Mouse (Mus musculus) forebrain, embryonic 11.5 days (tissue): ENCODE results near the gene Rasgef1c. TPM values are rescaled to one million over a fixed set of nuclear protein-coding genes. Genes with fewer than 3 reads are reported as not detected.

Experiments
- ATAC-seq: fragments of 200-750 bp; cut with Nextera tagmentation; replicated peaks from 2 replicates; pipeline ENCODE4 v1.8.0; 2017; ENCODE audit warnings: moderate TSS enrichment; ENCODE audit not compliant: low FRiP score
- DNase-seq: peaks from one replicate; pipeline ENCODE4 v3.0.0-alpha.2; 2017; ENCODE audit warnings: low spot score
- H3K27ac ChIP-seq: fragments of 300-500 bp; sonication (generic); 2 replicates; pipeline ENCODE4 v1.5.1; 2014; ENCODE audit warnings: low read depth, low read length
- H3K27me3 ChIP-seq: fragments of 300-500 bp; sonication (generic); 2 replicates; pipeline ENCODE4 v1.6.1; 2014; ENCODE audit warnings: mild to moderate bottlenecking, low read length, mixed read lengths; ENCODE audit not compliant: control insufficient read depth, insufficient read depth
- H3K36me3 ChIP-seq: fragments of 300-500 bp; sonication (generic); 2 replicates; pipeline ENCODE4 v1.6.1; 2014; ENCODE audit warnings: mild to moderate bottlenecking, low read length, moderate library complexity, mixed read lengths; ENCODE audit not compliant: control insufficient read depth, insufficient read depth
- H3K4me1 ChIP-seq: fragments of 300-500 bp; sonication (generic); replicated peaks from 2 replicates; pipeline ENCODE4 v1.6.1; 2014; ENCODE audit warnings: low read length, mixed read lengths; ENCODE audit not compliant: control insufficient read depth, insufficient read depth
- H3K4me2 ChIP-seq: fragments of 300-500 bp; sonication (generic); 2 replicates; pipeline ENCODE4 v1.6.1; 2014; ENCODE audit warnings: low read depth, mild to moderate bottlenecking, low read length, moderate library complexity, mixed read lengths; ENCODE audit not compliant: severe bottlenecking
- H3K4me3 ChIP-seq: fragments of 300-500 bp; sonication (generic); 2 replicates; pipeline ENCODE4 v1.5.1; 2014; ENCODE audit warnings: low read depth, low read length
- H3K9ac ChIP-seq: fragments of 300-500 bp; sonication (generic); 2 replicates; pipeline ENCODE4 v1.6.1; 2014; ENCODE audit warnings: low read length
- H3K9me3 ChIP-seq: fragments of 300-500 bp; sonication (generic); 2 replicates; pipeline ENCODE4 v1.6.1; 2016; ENCODE audit warnings: low read length, mixed read lengths; ENCODE audit not compliant: control insufficient read depth
- WGBS: fragments of 180-500 bp; shearing (Covaris S2); extraction: QIAGEN DNeasy Blood & Tissue Kit; methylation state at CpG from one replicate; pipeline ENCODE4 v1.1.7; 2014; 5-methylcytosine and 5-hydroxymethylcytosine counted together
- polyA plus RNA-seq: library from polyadenylated mRNA; unstranded; fragments of >200 nt; fragmentation: Nextera tagmentation; extraction: Ambion mirVana; gene quantifications from 2 replicates; pipeline ENCODE4 v1.2.1, GENCODE M21; 2014

Gene Rasgef1c
- polyA plus RNA-seq, 1 experiment from 2014 or later = 1.2 TPM

DNA sequence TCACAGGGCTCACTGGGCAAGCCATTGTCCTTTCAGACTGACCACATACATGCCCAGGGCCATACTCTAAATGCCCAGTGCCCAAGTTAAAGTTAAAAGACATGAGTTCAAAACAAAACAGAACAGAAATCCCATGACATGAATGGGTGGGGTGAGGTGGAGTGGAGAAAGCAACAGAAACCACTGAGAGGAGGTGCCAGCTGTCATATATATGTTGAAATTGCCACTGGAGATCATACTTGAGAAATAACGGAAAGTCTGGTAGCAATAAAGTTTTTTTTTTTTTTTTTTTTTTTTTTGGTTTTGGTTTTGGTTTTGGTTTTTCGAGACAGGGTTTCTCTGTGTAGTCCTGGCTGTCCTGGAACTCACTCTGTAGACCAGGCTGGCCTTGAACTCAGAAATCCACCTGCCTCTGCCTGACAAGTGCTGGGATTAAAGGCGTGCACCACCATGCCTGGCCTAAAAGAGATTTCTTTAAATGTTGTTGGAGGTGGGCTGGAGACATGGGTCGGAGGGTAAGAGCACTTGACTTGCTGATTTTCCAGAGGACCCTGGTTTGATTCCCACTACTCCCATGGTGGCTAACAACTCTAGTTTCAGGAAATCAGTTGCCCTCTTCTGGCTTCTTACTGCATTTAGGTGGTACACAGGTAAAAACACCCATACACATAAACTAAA lies 82.4 kb downstream of the Rasgef1c start:
- H3K4me2 ChIP-seq = no peak overlapping the region
- DNase-seq (no peak), ATAC-seq (no peak)
- H3K9me3 ChIP-seq = no peaks in the 10 kb centered on the region
- no peak overlapping the region for H3K4me3 ChIP-seq
- no peaks in the 10 kb centered on the region for H3K36me3 ChIP-seq
- no peaks in the 10 kb centered on the region for H3K27me3 ChIP-seq
- H3K27ac ChIP-seq = no peak overlapping the region
- no peak overlapping the region for H3K9ac ChIP-seq
- WGBS = 82% methylated on average over 4 of the region's 4 CpGs
- no peaks in the 10 kb centered on the region for H3K4me1 ChIP-seq

DNA sequence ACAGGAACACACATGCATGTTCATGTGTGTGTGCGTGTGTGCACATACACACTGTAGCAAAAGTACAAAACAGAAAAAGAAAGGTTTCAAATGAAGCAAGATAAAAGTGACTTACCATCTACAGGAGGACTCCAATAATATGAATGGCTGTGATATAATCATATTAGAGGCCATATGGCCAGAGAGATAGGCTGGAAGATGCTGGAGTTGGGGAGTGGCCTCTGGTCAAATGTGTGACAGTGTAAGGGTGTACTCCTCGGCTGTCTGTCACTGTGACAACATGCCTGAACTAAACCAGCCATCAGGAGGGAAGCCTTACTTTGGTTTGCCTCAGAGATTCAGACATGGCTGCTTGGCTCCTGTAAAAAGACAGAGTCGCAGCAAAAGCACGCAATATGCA lies 83.4 kb downstream of the Rasgef1c start:
- DNase-seq (no peak), ATAC-seq (no peak)
- Histone ChIP-seq H3K27me3 (no peaks in the 10 kb centered on the region), H3K9ac (no peak overlapping the region), H3K4me2 (no peak overlapping the region), H3K4me3 (no peak overlapping the region), H3K27ac (no peak overlapping the region), H3K4me1 (no peaks in the 10 kb centered on the region), H3K36me3 (no peaks in the 10 kb centered on the region), H3K9me3 (no peaks in the 10 kb centered on the region)
- WGBS = 90% methylated on average over 4 of the region's 4 CpGs

DNA sequence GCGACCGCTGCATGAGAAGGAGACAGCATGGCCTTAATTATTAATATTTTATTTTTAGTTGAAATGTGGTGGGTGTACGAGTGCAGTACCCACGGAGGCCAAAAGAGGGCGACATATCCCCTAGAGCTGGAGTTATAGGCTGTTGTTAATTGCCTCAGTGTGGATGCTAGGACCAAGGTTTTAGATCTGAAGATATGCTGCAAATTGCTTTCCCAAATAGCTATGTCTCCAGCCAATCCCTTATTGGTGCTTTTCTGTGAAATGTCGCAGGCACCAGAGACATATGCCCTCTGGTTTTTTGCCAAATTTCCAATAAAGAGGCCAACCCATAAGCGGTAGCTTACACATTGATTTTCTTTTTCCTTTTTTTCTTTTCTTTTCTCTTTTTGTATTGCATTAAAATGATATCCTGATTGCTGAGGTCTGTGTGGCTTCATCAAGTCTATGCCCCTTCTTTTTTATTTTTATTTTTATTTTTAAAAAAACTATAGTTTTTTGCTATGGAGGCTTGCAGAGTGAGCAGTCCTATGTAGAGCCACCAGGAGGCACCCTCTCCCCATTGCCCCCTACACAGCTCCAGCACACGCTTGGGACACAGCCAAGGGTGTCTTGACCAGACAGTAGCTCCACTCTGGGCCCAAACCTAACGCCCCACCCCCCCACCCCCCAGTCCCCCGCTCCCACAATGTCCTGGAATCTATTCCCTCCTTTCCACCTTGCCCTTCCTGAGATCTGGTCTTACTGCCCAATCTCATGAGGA lies 84.8 kb downstream of the Rasgef1c start:
- H3K4me2 ChIP-seq = no peak overlapping the region
- no peak overlapping the region for H3K9ac ChIP-seq
- H3K4me1 ChIP-seq = no peaks in the 10 kb centered on the region
- H3K9me3 ChIP-seq = no peaks in the 10 kb centered on the region
- H3K4me3 ChIP-seq = no peak overlapping the region
- no peaks in the 10 kb centered on the region for H3K27me3 ChIP-seq
- ATAC-seq = peak; percentile 82
- no peaks in the 10 kb centered on the region for H3K36me3 ChIP-seq
- peak; percentile 75 for DNase-seq
- H3K27ac ChIP-seq = no peak overlapping the region
- 27% methylated on average over 10 of the region's 10 CpGs for WGBS

DNA sequence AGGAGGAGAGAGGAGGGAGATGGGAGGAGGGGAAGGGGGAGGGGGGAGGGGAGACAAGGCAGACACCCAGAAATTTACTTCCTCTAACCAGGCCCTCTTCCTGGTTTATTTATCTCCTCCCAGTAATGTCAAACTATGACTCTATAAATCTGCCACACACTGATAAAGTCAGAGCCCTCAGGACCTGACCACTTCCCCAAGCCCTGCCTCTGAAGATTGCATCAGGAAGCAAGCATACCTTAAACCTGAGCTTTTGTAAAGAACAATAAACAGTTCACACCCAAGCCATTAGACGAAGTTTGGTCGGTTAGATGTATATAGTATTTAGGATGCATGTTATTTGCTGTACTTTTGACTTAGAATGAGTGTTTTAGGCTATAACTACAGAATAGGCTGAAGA lies 92.9 kb downstream of the Rasgef1c start:
- Histone ChIP-seq H3K9me3 (no peaks in the 10 kb centered on the region), H3K4me1 (no peaks in the 10 kb centered on the region), H3K4me3 (no peak overlapping the region), H3K4me2 (no peak overlapping the region), H3K9ac (no peak overlapping the region), H3K27me3 (no peaks in the 10 kb centered on the region), H3K27ac (no peak overlapping the region), H3K36me3 (no peaks in the 10 kb centered on the region)
- ATAC-seq = no peak
- no peak for DNase-seq
- WGBS = 86% methylated on average over 2 of the region's 2 CpGs

DNA sequence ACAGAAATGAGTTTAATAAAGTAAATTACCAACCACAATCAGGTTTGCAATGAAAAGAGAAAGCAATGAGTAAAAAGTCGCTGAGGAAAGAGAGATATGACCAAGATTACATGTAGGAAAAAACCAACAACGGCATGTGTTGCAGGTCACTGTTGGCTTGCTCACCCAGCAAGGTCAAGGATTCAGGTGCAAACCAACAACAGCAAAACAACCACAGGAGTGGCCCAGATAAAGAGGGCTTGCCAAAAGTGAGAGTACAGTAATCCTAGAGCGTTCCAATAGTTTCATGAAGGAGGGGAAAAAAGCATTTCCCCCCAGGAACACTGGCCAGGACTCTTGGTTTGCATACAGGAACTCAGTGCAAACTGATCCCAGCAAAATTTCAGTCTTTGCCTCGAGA lies 94.8 kb downstream of the Rasgef1c start:
- no peaks in the 10 kb centered on the region for H3K4me1 ChIP-seq
- H3K9ac ChIP-seq = no peak overlapping the region
- H3K36me3 ChIP-seq = no peaks in the 10 kb centered on the region
- DNase-seq (no peak), ATAC-seq (no peak)
- no peaks in the 10 kb centered on the region for H3K9me3 ChIP-seq
- H3K4me3 ChIP-seq = no peak overlapping the region
- 78% methylated on average over 4 of the region's 4 CpGs for WGBS
- no peak overlapping the region for H3K4me2 ChIP-seq
- no peaks in the 10 kb centered on the region for H3K27me3 ChIP-seq
- no peak overlapping the region for H3K27ac ChIP-seq

DNA sequence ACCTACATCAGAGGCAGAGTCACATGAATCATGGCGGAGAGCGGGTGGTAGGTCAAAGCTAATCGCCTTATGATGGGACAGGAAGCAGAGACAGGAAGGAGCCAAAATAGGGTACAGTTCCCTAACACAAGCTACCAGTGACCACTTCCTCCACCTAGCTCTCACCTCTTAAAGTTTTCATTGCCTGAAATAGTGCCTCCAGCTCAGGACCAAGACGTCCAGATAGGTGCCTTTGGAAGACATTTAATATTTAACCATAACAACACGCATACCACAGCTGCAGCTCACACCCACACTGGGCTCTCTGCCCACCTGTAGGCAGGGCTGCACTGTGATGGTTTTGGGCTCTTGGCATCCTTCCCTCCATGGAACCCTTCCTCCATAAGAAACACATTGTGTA lies 95.7 kb downstream of the Rasgef1c start:
- H3K9me3 ChIP-seq = no peaks in the 10 kb centered on the region
- H3K4me3 ChIP-seq = no peak overlapping the region
- 94% methylated on average over 5 of the region's 5 CpGs for WGBS
- H3K4me2 ChIP-seq = no peak overlapping the region
- no peaks in the 10 kb centered on the region for H3K27me3 ChIP-seq
- no peaks in the 10 kb centered on the region for H3K4me1 ChIP-seq
- DNase-seq (no peak), ATAC-seq (no peak)
- H3K27ac ChIP-seq = no peak overlapping the region
- no peak overlapping the region for H3K9ac ChIP-seq
- no peaks in the 10 kb centered on the region for H3K36me3 ChIP-seq

DNA sequence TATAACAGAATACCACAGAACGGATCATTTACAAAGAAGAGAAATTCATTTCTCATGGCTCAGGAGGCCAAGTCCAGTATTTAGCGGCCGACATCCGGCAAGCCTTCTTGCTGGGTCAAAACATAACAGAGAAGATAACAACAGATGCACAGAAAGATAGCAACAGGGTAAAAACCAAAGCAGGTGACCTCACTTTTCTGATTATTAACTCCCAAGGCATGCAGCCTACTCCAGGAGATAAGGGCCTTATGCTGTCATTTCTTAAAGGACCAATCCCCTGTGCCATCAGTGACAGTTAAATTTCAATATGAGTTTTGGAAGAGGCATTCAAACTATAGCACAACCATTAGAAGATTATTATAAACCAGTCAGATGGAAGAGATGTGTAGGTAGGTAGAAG lies 101.2 kb downstream of the Rasgef1c start:
- DNase-seq = no peak
- ATAC-seq = no peak
- WGBS = 91% methylated on average over 4 of the region's 4 CpGs

DNA sequence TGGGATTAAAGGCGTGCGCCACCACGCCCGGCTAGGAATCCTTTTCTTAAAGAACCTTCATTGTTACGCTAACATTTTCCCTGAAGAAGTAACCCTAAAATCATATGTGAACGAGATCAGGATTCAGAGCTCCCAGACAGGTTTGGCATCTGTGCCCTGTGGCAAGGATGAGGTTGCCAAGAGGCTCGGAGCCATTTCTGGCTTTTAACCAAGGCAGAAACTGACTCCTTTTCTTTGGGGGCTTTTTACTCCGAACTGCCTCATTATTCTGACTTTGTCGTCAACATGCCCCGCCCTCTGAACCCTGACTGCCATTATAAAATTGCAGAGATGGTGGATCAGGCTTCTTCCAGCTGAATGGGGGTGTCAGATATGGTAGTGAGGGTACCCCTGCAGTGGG lies 106.1 kb downstream of the Rasgef1c start:
- ATAC-seq = no peak
- 73% methylated on average over 10 of the region's 10 CpGs for WGBS
- no peak for DNase-seq

More for the DNA sequence above, 101.2 kb downstream of the Rasgef1c start:
- Histone ChIP-seq H3K27ac (no peak overlapping the region), H3K4me1 (no peaks in the 10 kb centered on the region), H3K9ac (no peak overlapping the region), H3K36me3 (no peaks in the 10 kb centered on the region), H3K4me3 (no peak overlapping the region), H3K27me3 (no peaks in the 10 kb centered on the region), H3K4me2 (no peak overlapping the region), H3K9me3 (no peaks in the 10 kb centered on the region)

DNA sequence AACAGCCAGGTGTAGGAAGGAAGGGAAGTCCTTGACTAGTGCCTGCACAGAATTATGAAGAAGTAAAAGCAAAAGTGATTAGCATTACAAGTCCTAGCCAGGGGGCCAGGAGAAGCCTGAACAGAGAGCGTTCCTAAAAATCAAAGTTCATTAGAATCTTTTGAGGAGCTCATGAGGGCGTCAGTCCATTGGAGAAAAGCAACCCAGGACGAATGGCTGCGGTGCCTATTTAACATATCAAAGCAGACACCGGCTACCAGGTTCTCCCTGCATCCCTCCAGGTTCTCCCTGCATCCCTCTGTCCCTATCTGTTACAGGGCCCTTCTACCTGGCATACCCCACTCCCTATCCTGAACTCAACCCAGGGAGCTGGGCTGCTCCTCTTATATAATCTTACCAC lies 106.6 kb downstream of the Rasgef1c start:
- no peak overlapping the region for H3K27ac ChIP-seq
- no peak overlapping the region for H3K9ac ChIP-seq
- H3K4me1 ChIP-seq = no peaks in the 10 kb centered on the region
- DNase-seq (no peak), ATAC-seq (no peak)
- 14% methylated on average over 5 of the region's 5 CpGs for WGBS
- no peak overlapping the region for H3K4me2 ChIP-seq
- H3K4me3 ChIP-seq = no peak overlapping the region
- no peaks in the 10 kb centered on the region for H3K9me3 ChIP-seq
- no peaks in the 10 kb centered on the region for H3K27me3 ChIP-seq
- H3K36me3 ChIP-seq = no peaks in the 10 kb centered on the region

More for the DNA sequence above, 106.1 kb downstream of the Rasgef1c start:
- H3K4me3 ChIP-seq = no peak overlapping the region
- H3K36me3 ChIP-seq = no peaks in the 10 kb centered on the region
- no peak overlapping the region for H3K27ac ChIP-seq
- no peaks in the 10 kb centered on the region for H3K27me3 ChIP-seq
- H3K4me2 ChIP-seq = no peak overlapping the region
- H3K9me3 ChIP-seq = no peaks in the 10 kb centered on the region
- H3K9ac ChIP-seq = no peak overlapping the region
- no peaks in the 10 kb centered on the region for H3K4me1 ChIP-seq
